Mouse (Mus musculus): ENCODE measurements around the gene Ntm.

Ntm gene

GRCm38 (mm10) chr9:29285144-29285543, 677.8 kb downstream of the Ntm start:
- no peak for DNase-seq

- no peak for DNase-seq
Measured at GRCm38 (mm10) chr9:29272861-29273260, 690.1 kb downstream of the Ntm start.

- no peak for DNase-seq
Measured at GRCm38 (mm10) chr9:29269988-29270387, 693.0 kb downstream of the Ntm start.

DNA sequence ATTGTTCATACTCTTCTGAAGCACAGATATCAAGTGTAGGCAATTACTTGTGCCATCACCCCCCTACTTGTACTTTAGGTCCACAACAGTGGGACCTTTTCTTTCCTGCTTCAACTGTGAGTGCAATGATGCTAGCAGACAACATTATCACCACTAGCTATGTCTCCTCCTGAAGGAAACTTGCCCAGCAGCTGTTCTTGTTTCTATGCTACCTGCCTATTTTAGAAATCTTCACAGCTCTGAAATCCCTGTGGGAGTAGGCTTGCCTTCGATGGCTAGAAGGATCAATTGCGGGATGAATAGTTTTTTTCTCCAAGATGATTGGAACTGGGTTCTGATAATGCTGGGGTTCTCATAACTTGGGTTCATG, 693.7 kb downstream of the Ntm start:
- DNase-seq, result no peak

DNA sequence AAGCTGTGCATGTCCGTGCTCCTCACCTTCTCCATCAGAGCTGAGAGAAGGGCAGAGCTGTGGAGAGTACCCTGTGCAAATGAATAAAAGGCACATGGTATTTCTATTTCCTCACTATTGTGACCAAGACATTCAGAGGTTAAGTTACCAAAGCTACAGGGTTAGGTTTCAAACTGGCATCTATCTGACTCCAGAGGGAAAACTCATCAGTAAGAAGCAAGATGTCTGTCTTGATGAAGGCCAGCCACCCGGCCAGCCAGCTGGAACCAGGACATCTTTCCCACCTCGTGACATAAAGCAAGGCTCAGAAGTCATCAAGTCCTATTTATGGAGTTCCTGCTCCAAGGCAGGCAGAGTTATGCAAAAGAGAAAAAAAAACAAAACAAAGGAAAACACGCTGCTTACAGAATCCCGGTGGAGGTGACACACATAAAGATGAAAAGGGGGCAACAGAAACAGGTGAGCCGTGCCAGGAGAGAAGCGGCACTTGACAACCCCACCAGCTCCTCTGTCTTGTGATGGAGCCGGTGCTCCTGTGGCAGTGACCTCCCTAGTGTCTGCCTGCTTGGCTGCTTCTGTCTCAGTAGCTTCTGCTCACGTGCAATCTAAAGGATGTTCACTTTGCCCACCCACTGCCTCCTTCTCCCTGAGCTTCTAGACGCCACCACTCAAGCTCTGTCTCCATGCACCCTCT, 694.2 kb downstream of the Ntm start:
- no peak for DNase-seq

DNA sequence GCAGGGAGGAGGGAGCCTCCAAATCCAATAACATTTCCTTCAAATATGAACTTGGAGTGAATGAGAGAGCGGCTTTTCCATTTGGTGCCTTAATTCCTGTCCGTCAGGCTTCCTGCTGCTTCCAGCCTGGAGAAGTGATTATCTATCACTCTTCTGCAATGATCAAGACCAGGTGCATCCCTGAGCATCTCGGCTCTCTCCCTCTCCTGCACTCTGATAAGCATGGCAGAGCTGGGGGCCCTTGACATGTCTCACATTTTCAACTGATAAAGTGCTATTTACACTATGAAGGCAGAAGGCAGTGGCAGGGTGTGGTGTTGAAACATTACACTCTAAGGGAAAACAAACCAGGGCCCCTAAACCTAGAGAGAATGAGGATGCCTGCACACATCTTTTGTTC, 695.3 kb downstream of the Ntm start:
- no peak for DNase-seq

GRCm38 (mm10) chr9:29265177-29265576, 697.8 kb downstream of the Ntm start:
- DNase-seq, result no peak

DNA sequence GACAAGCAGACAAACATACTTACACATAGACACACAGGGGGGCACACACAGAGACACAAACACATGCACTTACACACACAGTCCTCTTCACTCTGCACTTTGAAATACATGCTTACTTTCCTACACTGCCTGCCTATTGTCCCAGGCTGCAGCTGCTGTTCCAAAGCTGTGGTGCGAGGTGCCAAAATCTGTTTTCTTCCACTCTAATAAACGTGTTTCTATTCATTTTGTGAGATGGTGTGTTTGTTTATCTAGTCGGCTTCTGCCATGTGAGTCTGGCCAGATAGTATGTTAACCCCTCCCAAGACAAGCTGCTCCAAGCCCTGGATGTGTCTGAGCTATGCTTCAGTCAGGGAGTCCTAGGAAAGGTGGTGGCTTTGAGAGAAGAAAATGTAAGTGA, 700.1 kb downstream of the Ntm start:
- DNase-seq, result no peak

DNA sequence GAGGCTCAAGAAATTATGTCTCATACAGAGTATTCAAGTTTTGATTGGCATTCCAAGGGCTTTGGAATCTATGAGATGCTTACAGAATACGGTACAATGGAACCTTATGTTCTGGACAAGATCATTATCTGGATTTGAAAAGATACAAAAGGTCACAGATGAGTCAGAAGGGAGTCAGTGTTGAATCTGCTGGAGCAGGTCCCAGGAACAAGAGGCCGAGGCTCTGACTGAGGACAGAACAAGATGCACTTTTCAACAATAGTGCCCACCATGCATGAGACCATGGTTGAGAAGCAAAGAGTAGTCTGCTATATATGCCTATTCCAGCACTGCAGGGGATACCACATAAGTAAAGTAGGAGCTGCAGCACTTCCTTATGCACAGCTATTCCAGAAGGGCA, 710.1 kb downstream of the Ntm start:
- DNase-seq, result no peak

GRCm38 (mm10) chr9:29250813-29251212, 712.1 kb downstream of the Ntm start:
- no peak for DNase-seq

DNA sequence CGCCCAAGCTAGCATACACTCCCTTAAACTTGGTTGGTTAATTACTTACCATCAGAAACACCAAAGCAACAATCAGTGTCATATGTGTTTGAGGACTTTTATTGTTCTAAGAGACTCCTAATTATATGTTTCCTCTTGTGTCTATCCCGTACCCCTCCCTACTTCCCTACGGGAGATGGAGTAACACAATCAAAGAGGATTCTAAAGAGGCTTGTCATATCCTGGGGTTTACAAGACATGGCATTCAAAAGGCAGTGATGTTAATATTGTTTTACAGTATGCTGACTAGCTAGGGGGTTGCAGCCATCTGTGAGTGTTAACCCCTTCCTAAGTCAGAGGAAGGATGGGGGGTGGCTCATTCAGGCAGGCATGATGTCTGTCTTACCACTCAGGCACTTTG, 715.1 kb downstream of the Ntm start:
- DNase-seq, result no peak

- DNase-seq, result no peak
Measured at GRCm38 (mm10) chr9:29244006-29244405, 718.9 kb downstream of the Ntm start.

- DNase-seq, result no peak
Measured at GRCm38 (mm10) chr9:29242497-29243422, 720.2 kb downstream of the Ntm start.

DNA sequence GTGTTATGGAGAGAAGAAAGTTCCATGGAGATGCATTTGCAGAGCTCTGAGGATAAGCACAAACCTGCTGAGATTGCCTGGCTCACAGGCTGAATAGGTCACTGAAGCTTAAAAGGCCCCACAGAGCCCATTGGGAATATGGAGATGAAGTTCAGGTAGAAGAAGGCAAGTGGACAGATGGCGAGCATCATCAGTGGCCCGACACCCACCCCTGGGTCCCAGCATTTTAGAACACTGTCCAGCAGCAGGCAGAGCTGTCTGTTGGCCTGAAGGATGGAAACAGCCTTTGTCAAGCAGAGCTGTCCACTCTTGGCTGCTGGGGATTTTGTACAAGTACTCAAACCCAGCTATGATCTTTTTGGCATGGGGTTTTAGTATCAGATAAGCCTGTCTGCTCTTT, 722.1 kb downstream of the Ntm start:
- DNase-seq, result no peak

- no peak for DNase-seq
Measured at GRCm38 (mm10) chr9:29238973-29239372, 724.0 kb downstream of the Ntm start.

- no peak for DNase-seq
Measured at GRCm38 (mm10) chr9:29236752-29237151, 726.2 kb downstream of the Ntm start.

- no peak for DNase-seq
Measured at GRCm38 (mm10) chr9:29227747-29228146, 735.2 kb downstream of the Ntm start.

DNA sequence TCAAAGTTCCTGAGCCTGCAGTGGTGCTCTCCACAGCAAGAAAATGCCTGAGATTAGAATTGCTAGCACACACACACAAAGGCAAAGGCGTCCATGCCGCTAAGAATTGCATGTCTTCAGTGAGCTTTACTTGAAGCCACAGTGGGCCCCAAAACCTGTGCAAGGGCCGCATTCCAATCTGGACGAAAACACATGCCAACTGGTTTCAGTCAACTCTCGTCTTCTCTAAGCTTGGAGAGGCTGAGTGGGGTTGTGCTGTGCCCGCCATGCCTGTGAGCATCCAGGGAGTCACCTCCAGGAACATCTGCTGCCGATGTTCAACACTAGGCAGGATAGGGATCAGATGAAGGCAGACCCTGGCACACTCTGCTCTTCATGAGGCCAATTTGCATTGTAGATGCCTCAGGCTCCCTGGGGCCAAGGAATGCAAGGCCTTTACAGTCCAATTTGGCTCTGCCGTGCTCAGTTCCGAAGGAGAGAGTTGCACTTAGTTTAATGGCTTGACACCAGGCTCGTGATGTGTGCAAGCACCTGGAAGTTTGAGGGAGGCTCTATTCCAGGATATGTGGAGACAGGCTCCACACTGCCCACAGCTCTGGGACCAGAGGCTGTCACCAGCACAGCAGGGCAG, 739.9 kb downstream of the Ntm start:
- no peak for DNase-seq

GRCm38 (mm10) chr9:29220941-29221615, 741.9 kb downstream of the Ntm start:
- peak in 1 of 2 experiments; percentile 2 for DNase-seq

- DNase-seq, result peak in 1 of 2 experiments; percentile 3
Measured at GRCm38 (mm10) chr9:29220493-29220892, 742.4 kb downstream of the Ntm start.

- DNase-seq, result no peak
Measured at GRCm38 (mm10) chr9:29217951-29218350, 745.0 kb downstream of the Ntm start.

GRCm38 (mm10) chr9:29216528-29216927, 746.4 kb downstream of the Ntm start:
- no peak for DNase-seq

DNA sequence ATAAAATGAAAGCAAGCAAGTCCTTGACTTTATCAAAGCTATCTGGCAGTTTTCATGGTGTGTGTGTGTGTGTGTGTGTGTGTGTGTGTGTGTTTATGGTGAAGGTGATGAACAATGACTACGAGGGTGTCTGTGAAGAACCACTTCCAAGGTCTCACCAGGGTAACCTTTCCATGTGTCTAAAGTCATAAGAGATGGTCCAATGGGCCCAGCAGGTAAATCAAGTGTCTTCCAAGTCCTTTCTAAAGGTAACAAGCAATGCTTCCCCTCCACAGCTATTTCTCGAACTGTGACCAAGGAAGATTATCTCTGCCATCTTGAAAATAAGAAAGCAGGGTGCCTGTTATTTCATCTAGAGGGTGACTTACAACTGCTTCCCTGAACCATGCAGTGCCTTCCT, 747.1 kb downstream of the Ntm start:
- DNase-seq, result no peak
